Mouse (Mus musculus): ENCODE data around the gene Prg2. TPM values are rescaled to one million over a fixed set of nuclear protein-coding genes. Genes with fewer than 3 reads are reported as not detected.

Gene Prg2
- polyA plus RNA-seq, 1 experiment from 2014 or later = 0.19 TPM

Other genes starting within 250 kb of the Prg2 start
- gene Ypel4, start 246.4 kb upstream of the Prg2 start, polyA plus RNA-seq (2015; fragmentation: Nextera tagmentation; extraction: Ambion mirVana) = 30.7 and 32.0 TPM in 2 replicates
- 7.9 and 8.1 TPM in 2 replicates for gene Gm19426, start 236.8 kb upstream of the Prg2 start, polyA plus RNA-seq (2015; fragmentation: Nextera tagmentation; extraction: Ambion mirVana)
- 32.6 and 33.1 TPM in 2 replicates for gene Serping1, start 205.0 kb upstream of the Prg2 start, polyA plus RNA-seq (2015; fragmentation: Nextera tagmentation; extraction: Ambion mirVana)
- 15.6 and 16.6 TPM in 2 replicates for gene Ube2l6, start 181.6 kb upstream of the Prg2 start, polyA plus RNA-seq (2015; fragmentation: Nextera tagmentation; extraction: Ambion mirVana)
- not detected in 2 replicates for gene Smtnl1, start 157.8 kb upstream of the Prg2 start, polyA plus RNA-seq (2015; fragmentation: Nextera tagmentation; extraction: Ambion mirVana)
- gene Timm10, start 153.5 kb upstream of the Prg2 start, polyA plus RNA-seq (2015; fragmentation: Nextera tagmentation; extraction: Ambion mirVana) = 53.6 and 54.5 TPM in 2 replicates
- 2.6 and 3.3 TPM in 2 replicates for gene Slc43a1, start 141.6 kb upstream of the Prg2 start, polyA plus RNA-seq (2015; fragmentation: Nextera tagmentation; extraction: Ambion mirVana)
- 2.2 and 3.6 TPM in 2 replicates for gene Rtn4rl2, start 93.8 kb upstream of the Prg2 start, polyA plus RNA-seq (2015; fragmentation: Nextera tagmentation; extraction: Ambion mirVana)
- gene Slc43a3, start 43.9 kb upstream of the Prg2 start, polyA plus RNA-seq (2015; fragmentation: Nextera tagmentation; extraction: Ambion mirVana) = 4.8 and 5.4 TPM in 2 replicates
- gene Prg3, start 7.8 kb downstream of the Prg2 start, polyA plus RNA-seq (2015; fragmentation: Nextera tagmentation; extraction: Ambion mirVana) = not detected in 2 replicates
- 221 and 223 TPM in 2 replicates for gene Ssrp1, start 56.8 kb downstream of the Prg2 start, polyA plus RNA-seq (2015; fragmentation: Nextera tagmentation; extraction: Ambion mirVana)
- gene P2rx3, start 57.0 kb downstream of the Prg2 start, polyA plus RNA-seq (2015; fragmentation: Nextera tagmentation; extraction: Ambion mirVana) = 2.5 and 3.0 TPM in 2 replicates
- gene Tnks1bp1, start 67.6 kb downstream of the Prg2 start, polyA plus RNA-seq (2015; fragmentation: Nextera tagmentation; extraction: Ambion mirVana) = 27.1 and 30.9 TPM in 2 replicates
- gene Aplnr, start 155.8 kb downstream of the Prg2 start, polyA plus RNA-seq (2015; fragmentation: Nextera tagmentation; extraction: Ambion mirVana) = 20.1 and 21.0 TPM in 2 replicates
- 7.0 and 7.6 TPM in 2 replicates for gene Lrrc55, start 216.7 kb downstream of the Prg2 start, polyA plus RNA-seq (2015; fragmentation: Nextera tagmentation; extraction: Ambion mirVana)

Measured in midbrain, embryonic 13.5 days (tissue).